Mouse (Mus musculus): ENCODE results near the gene Vax2.

Gene Vax2

DNA sequence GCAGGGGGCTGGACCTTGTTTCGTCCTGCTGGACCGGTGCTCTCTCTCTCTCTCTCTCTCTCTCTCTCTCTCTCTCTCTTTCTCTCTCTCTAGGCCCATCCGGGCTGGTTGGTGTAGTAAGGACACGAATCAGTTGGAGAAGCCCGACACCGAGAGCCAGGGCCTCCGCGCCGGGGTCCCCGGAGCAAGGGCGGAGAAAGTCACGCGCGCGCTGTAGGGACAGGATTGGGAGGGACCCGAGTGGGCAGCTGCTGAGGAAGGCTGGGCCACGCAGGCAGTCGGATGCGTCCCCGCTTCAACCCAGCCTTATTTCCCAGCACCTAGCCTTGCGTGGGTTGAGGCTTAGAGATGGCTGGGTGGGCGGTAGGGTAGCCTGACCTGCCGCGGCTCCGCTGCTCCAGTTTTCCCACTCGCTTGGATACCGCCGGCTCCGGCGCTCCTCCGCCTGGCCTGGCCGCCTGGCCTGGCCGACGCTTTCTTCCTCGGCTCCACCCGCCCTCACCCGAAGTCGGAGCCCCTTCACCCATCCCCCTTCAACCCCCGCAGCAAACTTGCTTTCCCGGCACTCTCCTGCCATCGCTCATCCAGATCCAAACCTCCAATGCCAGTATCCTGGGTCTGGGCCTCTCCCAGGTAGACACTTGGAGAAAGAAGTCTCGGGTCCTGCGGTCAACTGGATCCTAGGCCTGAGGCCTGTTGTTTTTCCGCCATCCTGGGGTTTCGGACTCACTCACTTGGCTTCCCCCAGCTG is 836 bp downstream of the Vax2 start:
- no peak for DNase-seq (ENCODE audit: low read depth, low spot score)

DNA sequence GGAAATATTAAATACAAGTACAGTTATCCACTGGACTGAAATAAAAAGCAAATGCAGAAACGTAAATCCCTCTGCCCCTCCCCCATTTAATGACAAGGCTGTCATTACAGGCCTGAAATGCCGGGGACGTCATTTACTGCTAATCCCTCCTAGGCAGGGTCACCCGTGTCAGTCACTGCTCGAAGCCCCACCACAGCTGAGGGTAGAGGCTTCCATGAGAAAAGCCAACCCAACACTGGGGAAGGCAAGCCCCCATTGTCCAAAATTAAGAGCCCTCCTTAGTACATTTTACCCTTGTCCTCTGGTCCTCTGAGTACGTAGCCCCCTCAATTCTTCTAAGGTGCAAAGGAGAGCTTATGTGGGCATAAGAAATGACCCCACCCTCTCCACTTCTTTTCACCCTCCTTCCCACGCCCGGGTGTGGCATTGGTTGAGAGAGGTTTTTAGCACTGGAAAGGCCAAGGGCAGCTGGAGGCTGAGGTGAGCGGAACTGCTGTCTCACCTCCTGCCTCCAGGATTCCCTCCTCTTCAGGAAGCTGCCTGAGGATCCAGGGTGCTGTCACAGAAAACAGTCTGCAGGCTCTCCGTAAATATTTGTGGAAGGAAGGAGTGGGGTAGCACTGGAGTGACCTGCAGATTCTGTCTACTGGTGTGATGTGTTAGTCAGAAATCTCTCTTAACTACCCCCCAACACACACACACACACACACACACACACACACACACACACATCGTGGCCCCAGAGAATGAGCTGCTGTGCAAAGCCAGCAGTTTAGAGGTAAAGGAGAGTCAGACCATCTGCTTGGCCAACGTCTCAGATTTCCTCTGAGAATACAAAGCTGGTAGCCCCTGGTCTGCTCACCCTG is 2.4 kb downstream of the Vax2 start:
- DNase-seq (ENCODE audit: low read depth, low spot score) = no peak

DNA sequence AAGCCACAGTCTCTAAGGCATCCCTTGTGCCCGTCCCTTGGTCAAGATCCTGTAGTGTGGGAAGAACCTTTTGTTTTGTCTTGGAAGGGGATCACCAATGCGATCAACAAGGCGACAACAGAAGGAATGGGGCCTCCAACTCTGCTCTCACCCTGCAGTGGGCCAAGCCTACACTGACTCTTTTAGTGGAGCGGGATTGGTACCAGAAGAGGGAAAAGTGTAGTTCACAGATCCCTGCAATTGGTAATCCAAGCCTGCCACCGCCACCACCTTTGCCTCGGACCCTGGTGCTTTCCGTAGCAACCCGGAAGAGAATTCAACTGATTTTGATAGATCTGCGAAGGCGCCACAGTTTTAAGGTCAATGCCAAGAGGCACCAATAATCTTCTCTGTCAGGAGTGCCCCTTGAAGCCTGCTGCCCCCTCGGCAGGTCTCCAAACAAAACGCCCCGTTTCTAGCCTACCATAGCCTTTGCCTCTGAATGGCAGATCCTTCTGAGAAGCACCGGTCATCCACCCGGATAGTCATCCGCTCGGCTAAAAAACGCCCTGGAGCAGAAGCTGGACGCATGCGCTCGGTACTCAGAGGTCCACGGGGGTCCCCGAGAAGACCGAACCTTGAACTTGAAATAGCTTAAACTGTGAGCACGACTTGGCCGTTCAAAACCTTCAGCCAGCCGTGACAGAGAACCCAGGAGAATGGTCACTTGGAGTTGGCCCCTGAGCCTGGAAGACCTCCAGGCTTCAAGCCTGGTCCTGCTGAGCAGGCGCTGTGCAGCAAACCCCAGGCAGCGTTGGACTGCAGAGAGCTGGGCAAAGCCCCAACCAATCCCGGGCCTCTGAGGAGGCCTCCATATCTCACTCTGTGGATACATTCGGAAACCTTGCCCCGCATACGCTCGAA is 3.4 kb downstream of the Vax2 start:
- DNase-seq (ENCODE audit: low read depth, low spot score) = no peak

DNA sequence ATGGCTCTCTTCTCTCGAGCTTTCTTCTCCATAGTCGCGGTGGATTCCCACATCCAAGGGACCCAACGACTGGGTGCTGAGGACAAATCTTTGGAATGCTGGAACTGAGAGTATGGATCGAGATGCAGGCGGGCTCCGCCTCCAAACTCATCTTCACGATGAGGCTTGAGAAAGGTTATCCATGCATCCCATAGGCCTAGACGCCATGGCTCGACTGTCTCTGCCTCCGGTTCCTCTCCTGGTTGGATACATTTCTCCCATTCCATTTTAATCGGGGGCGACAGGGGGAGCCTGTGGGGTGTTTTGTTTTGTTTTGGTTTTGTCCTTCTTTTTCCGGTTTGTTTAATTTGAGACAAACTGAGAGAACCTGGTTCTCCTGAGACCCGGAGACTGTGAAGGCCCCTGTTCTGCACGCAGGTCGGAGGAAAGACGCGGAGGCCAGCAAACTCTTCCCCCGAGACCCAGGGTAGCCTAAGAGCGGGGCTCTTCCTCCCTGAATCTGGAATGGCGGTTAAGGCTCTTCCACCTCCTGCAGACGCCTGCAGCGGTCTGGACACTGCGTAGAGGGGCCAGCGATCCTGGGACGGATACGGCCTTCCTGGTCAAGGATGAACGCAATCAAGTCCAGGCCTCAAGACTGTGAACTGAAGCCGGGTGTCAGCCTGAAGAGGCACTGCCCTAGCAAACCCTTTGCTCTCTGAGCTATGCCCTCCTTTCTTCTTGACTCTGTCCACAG is 4.6 kb downstream of the Vax2 start:
- no peak for DNase-seq (ENCODE audit: low read depth, low spot score)

DNA sequence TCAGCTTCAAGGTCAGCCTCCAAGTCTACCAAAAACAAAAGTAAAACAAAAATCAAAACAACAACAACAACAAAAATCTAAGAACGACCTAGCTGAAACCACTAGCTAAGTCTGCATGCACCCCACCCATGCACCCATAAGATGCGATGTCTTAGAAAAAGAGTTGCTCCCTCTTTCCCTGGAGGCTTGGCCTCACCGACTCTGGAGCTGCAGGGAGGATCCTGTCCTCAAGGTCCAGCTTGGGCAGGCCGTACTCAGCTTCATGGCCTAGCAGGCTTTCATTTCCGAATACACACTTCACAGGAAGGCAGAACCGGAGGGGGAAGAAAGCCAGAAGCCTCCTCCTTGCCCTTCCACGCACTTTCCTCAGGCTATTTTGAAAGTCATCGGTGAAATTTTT is 6.0 kb downstream of the Vax2 start:
- DNase-seq (ENCODE audit: low read depth, low spot score) = no peak

DNA sequence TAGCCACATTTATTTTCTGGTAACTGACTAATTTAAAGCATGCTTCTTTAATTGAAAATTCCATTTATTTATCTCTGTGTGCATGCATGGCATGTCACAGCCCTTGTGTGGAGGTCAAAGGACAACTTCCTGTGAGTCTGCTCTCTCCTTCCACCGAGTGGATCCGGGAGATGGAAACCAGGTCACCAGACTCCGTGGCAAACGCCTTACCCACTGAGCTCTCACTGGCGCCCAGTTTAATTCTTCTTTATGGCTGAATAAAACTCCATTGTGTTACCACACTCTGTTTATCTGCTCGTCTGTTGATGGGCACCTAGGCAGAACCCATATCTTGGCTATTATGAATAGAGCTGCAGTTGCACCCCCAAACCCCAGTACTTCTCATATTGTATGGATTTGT is 11.5 kb downstream of the Vax2 start:
- no peak for DNase-seq (ENCODE audit: low read depth, low spot score)

DNA sequence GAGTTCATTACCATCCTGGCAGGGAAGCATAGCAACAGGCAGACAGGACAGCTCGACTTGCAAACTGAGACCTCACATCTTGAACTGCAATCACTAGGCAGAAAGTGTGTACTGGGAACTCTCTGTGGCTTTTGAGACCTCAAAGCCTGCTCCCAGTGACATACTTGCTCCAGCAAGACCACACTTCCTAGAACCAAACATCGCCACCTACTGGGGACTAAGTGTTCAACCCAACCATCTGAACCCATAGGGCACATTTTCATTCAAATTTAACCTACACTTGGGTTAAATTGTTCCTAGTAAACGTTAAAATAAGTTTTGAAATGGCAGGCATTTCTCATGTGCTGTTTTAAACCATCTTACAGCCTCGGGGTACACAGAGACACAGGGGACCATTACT is 16.1 kb downstream of the Vax2 start:
- DNase-seq (ENCODE audit: low read depth, low spot score) = no peak

DNA sequence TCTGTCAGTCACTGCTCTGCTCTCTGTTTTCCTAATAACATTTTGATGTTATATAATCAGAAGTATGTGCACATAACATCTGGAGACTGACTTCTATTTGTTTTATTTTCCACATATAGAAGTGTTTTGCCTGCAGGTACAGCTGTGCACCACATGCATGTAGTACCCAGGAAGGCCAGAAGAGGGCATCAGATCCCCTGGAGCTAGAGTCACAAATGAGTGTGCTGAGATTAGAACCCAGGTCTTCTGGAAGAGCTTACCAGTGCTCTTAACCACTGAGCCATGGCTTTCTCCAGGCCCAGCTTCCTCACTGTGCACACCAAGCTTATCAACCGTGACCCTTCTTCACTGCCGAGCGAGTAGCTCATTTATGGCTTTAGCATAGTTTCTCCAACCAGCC is 17.4 kb downstream of the Vax2 start:
- DNase-seq (ENCODE audit: low read depth, low spot score) = peak; percentile 30

DNA sequence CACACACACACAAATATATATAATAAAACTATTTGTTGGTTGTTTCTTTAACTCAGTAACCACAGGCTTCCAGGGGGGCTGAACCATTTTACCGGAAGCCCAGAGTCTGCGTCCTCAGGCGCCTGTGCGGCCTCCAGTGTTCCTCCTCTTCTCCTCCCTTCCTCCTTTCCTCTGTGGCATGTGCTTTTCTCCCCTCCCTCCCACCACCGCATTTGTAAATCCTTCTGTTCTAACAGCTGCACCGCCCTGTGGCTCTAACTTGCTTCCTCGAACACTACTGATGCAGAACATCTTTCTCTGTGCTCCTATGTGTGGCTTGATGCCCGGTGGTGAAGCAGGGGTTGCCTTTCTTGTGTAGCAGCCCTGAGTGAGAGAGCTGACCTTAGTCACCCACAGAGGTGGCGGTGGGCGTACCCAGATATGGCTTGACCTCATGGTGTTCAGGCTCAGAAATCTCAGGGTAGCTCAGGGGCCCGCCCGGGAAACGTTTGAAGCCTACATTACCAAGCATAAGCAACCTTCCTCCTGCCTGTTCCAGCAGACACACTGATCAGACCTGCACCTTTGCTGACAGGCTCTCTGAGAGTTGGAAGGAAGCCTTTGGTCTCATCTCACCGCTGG is 18.4 kb downstream of the Vax2 start:
- no peak for DNase-seq (ENCODE audit: low read depth, low spot score)

DNA sequence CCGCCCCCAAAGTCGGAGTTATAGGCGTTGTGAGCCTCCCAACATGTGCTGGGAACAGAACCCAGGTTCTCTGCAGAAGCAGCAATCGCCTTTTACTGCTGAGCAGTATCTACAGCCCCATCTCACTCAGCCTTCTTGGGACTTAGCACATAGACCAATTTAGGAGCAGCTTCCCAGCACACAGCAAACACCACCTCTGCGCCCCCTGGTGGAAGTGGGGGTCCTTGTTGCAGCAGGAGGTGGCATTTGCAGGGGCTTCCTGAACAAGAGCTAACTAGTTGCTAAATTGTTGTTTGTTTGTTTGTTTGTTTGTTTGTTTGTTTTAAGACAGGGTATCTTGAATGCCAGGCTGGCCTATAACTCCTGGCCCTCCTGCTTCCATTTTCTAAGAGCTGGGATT is 20.1 kb downstream of the Vax2 start:
- DNase-seq (ENCODE audit: low read depth, low spot score) = no peak

DNA sequence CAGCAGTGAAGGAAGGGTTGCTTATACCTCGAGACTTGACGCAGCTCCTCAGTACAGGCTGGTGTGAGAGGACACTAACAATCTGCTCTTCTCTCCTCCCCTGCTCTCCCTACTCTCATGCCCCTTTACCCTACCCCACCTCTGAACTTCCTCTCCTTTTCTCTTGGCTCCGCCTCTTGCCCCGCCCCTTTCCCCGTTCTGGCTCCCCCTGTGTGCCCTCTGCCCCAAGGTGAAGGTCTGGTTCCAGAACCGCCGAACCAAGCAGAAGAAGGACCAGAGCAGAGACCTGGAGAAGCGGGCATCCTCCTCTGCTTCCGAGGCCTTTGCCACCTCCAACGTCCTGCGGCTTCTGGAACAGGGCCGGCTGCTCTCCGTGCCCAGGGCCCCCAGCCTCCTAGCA is 26.2 kb downstream of the Vax2 start:
- no peak for DNase-seq (ENCODE audit: low read depth, low spot score)

DNA sequence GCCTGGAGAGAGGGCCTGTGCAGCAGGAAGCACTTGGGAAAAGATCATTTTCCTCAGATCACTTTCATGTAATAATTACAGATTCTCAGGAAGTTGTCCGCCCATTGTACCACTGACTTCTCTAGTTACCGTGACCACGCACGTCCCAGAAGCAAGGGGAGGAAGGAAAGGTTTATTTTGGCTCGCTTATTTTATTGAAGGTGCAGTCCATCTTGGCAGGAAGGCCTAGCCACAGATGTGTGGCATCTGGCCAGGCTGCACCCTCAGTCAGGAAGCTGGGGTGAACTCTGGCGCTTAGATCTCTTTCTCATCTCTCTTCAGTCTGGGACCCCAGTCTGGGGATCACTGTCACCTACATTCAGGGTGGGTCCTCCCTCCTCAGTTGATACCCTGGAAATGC is 27.5 kb downstream of the Vax2 start:
- no peak for DNase-seq (ENCODE audit: low read depth, low spot score)

DNA sequence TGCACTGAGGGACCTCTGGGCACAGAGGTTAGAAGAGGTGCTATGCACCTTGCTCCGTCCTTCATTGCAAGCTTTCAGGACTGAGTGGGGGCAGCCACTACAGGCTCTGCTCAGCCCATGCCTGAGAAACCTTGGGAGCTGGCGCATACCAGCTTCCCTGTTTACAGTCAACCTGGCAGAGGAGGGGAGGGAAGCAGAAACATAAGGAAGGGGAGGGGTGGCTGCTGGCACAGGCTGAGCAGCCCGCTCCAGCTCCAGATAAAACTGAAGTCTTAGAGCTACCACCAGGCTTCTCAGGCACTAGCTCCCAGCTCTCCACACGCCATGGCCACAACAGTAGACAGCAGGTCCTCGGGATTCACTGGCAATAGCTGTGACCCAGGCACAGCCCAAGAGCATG is 31.7 kb downstream of the Vax2 start, which contains the start of gene Atp6v1b1:
Gene Atp6v1b1, plus strand, starts transcription at position 230 of the 400 bp plus-strand sequence.
- no peak for DNase-seq (ENCODE audit: low read depth, low spot score)

DNA sequence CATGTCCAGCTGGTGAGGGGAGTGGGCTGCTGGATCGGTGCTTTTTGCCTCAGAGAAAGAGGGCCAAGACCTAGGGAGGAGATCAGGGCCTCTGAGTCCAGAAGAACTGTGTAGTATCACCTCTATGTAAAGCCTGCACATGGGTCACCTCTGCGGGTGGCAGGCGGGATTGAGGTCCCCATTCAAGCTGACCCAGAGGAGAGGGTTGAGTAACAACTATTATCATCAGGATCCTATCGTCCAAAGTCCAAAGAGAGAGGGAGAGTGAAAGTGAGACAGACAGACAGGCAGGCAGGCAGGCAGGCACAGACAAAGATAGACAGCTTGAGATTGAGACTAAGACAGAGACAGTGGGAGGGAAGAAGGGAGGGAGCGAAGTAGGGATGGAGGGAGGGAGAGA is 32.1 kb downstream of the Vax2 start:
- DNase-seq (ENCODE audit: low read depth, low spot score) = no peak

DNA sequence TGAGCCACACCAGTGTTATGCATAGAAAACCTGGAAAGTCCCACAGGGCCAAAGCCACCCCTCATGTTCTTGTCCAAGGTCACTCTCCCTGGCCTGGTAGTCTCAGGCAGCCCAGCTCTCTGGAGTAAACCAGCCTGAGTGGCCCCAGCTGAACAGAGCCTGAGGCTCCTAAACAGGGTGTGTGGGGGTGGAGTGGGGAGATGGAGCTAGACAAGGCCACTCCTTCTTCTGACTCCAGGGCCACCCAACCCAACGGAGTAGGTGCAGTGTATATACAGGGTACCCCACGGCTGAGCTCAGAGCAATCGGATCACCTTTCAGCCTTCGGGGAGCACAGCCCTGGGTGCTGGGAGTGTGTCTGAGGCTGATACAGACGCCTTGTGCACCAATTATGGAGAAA is 33.1 kb downstream of the Vax2 start:
- DNase-seq (ENCODE audit: low read depth, low spot score) = no peak

DNA sequence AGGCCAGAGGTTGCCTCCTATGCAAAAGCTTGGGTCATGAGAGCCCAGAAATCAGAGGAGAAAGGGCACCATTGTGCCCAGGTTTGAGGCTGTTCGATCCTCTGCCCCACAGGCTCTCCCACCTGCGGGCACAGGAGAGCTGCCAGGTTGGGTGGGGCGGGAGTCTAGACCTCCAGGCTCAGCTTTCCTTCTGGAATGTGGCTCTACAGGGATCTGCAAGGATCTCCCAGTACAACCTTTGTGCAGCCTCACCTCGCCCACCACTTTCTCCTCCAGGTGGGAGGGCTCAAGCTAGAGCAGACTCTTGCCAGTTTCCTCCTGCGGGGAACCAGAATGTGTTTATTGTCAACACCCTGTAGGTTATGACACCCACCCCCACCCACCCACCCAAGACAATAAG is 33.5 kb downstream of the Vax2 start:
- DNase-seq (ENCODE audit: low read depth, low spot score) = no peak

DNA sequence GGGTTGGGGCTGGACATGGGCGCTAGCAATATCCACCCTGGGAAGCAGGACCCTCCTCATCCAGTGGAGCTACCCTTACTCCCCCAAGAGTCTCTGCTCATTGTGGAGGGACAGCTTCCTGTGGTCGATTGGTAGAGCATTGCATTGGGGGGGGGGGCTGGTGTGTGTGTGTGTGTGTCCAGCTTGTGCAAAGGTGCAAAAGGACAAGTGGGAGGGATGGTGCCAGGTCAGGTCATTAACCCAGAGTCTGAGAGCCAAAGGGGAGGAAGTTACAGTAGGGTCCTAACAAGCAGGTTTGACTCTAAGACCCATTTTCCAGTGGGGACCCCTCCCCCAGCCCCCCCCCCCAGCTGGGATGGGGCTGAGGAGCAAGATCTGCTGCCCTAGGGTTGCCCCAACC is 34.4 kb downstream of the Vax2 start:
- DNase-seq (ENCODE audit: low read depth, low spot score) = no peak

DNA sequence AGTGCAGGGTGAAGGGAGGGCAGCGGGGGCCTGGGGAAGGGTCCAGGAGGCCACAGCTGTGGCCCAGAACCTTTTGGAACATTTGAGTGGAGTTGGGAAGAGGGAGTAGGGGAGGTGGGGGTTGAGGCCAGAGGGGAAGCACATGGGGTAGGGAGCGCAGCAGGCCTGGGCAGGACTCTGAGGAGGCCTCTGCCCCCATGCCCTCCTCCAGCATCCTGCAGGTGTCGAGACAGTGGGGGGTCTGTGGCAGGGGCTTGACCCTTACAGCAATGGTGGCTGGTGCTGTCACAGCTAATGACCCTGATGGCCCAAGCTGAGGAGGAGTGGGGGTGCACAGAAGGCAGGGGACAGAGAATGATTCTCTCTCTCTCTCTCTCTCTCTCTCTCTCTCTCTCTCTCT is 38.2 kb downstream of the Vax2 start:
- DNase-seq (ENCODE audit: low read depth, low spot score) = no peak

DNA sequence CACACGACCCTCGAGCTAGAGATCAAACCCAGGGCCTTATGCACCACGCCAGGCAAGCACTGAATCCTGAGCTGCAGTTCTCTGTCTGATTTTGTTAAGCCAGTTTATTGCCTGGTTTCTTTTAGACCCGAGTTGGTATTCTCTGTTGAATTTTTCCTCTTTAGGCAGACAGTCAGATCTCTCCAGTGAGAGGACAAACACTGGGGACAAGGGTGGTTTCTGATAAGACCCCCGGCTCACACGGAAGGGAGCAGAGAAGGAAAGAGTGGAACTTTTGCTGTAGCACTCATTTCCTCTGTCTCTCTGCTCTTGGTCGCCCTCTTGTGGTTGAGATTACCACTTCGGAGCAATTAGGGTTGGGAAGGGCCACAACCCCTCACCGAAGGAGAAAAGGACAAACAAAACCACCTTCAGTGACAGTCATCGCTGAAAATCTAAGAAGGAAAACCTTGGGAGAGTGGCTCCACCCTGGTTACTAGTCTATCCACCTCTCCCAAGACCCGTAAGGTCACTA is 39.2 kb downstream of the Vax2 start:
- no peak for DNase-seq (ENCODE audit: low read depth, low spot score)

DNA sequence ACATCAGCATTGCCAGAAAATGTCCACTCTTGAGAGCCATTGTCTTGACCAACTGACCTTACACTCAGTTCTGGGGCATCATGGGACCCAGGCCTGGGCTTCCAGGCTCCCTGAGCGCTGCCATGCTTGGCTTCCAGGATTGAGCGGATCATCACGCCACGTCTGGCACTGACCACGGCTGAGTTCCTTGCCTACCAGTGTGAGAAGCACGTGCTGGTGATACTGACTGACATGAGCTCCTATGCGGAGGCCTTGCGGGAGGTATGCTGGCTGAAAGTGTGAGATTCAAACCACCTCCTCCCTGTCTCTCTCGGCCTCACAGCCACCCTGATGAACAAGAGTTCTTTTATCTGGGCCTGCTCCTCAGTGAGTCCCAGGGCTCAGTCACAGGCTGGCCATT is 45.0 kb downstream of the Vax2 start:
- DNase-seq (ENCODE audit: low read depth, low spot score) = no peak

DNA sequence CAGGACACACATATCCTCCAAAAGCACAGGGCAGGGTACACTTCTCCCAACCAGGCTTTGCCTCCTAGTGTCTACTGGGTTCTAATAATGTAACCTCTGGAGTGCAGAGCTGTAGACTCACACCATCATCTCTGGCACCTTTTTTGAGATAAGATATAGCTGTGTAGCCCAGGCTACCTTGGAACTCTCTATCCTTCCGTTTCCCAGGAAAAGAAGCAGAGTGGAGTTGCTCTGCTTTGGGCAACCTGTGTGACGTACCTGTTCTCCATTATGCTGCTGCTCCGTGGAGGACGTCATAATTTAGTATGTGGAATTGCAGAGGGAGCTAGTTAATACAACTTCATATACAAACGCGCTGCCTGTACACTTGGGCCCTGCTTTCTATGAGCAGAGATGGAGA is 51.3 kb downstream of the Vax2 start, which contains the start of gene Ankrd53:
Gene Ankrd53, plus strand, starts transcription at position 301 of the 400 bp plus-strand sequence.
- no peak for DNase-seq (ENCODE audit: low read depth, low spot score)
